Mouse (Mus musculus): ENCODE measurements around the gene Greb1. TPM values are rescaled to one million over a fixed set of nuclear protein-coding genes. Genes with fewer than 3 reads are reported as not detected.

Greb1 gene
- polyA plus RNA-seq, 1 experiment from 2014 or later = 3.6 TPM

- no peak overlapping the region for H3K4me3 ChIP-seq
- no peak overlapping the region for H3K27ac ChIP-seq
- H3K36me3 ChIP-seq = peaks cover 29% of the 10 kb centered on the region
- no peaks in the 10 kb centered on the region for H3K27me3 ChIP-seq
- no peaks in the 10 kb centered on the region for H3K9me3 ChIP-seq
- no peak; the same call in 1 of the 2 replicates for ATAC-seq (ENCODE audit: borderline replicate concordance, extremely low read depth, low FRiP score, low TSS enrichment)
- H3K4me2 ChIP-seq = no peak overlapping the region
- no peak overlapping the region for H3K9ac ChIP-seq
- H3K4me1 ChIP-seq = no peaks in the 10 kb centered on the region
- 44% methylated on average over 6 of the region's 6 CpGs for WGBS
Measured at GRCm38 (mm10) chr12:16828505-16828904, 27.8 kb upstream of the Greb1 start.

GRCm38 (mm10) chr12:16823701-16824100 lies 23.0 kb upstream of the Greb1 start:
- H3K27ac ChIP-seq = no peak overlapping the region
- no peak overlapping the region for H3K4me3 ChIP-seq
- H3K27me3 ChIP-seq = no peaks in the 10 kb centered on the region
- H3K4me2 ChIP-seq = no peak overlapping the region
- peaks cover 75% of the 10 kb centered on the region for H3K36me3 ChIP-seq
- no peak overlapping the region for H3K9ac ChIP-seq
- H3K4me1 ChIP-seq = no peaks in the 10 kb centered on the region
- 73% methylated on average over 1 of the region's 1 CpGs for WGBS
- H3K9me3 ChIP-seq = no peaks in the 10 kb centered on the region
- ATAC-seq (ENCODE audit: borderline replicate concordance, extremely low read depth, low FRiP score, low TSS enrichment) = no peak

DNA sequence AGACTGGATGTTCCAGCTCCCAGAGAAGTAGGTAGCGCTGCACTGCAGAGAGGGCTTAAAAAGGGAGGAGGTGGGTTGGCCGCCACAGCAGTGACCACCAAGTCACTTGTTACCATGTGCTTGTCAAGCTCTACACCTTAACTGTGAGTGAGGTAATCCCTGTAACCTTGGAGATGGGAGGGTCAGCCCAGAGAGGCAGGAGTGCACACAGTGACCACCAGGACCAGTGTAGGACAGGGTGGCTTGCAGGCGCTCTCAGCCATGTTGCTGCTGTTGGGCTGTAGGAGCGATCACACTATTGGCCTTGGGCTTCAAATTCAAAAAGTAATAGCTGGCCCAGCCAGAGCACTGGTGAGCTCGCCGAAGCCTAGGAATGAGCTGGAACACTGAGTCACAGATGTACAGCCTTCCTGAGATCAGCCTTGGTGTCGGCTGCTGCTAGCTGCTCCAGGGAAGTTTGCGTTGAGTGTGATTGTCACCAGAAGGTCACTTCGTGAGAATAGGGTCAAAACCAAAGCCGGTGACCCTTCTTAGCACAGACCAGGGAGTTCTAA lies 21.6 kb upstream of the Greb1 start:
- Histone ChIP-seq H3K4me1 (no peaks in the 10 kb centered on the region), H3K27me3 (no peaks in the 10 kb centered on the region), H3K9me3 (no peaks in the 10 kb centered on the region), H3K9ac (no peak overlapping the region), H3K27ac (no peak overlapping the region), H3K4me3 (no peak overlapping the region), H3K4me2 (no peak overlapping the region), H3K36me3 (peaks cover 83% of the 10 kb centered on the region)
- WGBS = 92% methylated on average over 10 of the region's 10 CpGs
- ATAC-seq (ENCODE audit: borderline replicate concordance, extremely low read depth, low FRiP score, low TSS enrichment) = no peak

DNA sequence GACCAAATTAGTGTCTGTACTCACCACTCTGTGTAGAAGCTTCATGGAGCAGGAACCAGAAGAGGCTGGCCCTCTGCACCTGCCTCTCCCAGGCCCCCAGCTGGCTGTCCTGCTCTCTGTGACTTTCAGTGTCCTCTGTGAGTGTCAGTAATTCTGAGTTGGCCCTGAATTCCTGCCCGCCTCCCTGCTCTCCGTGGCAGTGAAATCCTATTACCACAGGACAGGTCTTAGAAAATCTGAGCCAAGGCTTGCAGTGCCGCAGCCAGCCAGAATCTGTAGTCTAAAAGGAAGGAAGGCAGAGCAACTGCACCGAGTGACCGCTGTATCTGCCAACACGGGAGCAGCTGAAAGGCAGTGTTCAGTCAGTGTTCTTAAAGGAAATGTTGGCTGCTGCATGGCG lies 20.1 kb upstream of the Greb1 start:
- no peak overlapping the region for H3K27ac ChIP-seq
- no peak overlapping the region for H3K9ac ChIP-seq
- H3K4me3 ChIP-seq = no peak overlapping the region
- H3K4me2 ChIP-seq = no peak overlapping the region
- WGBS = 80% methylated on average over 7 of the region's 7 CpGs
- peaks cover 87% of the 10 kb centered on the region for H3K36me3 ChIP-seq
- no peaks in the 10 kb centered on the region for H3K27me3 ChIP-seq
- no peaks in the 10 kb centered on the region for H3K9me3 ChIP-seq
- H3K4me1 ChIP-seq = no peaks in the 10 kb centered on the region
- no peak for ATAC-seq (ENCODE audit: borderline replicate concordance, extremely low read depth, low FRiP score, low TSS enrichment)

GRCm38 (mm10) chr12:16818513-16818912 lies 17.8 kb upstream of the Greb1 start:
- H3K4me2 ChIP-seq = no peak overlapping the region
- H3K9ac ChIP-seq = no peak overlapping the region
- H3K36me3 ChIP-seq = peaks cover 73% of the 10 kb centered on the region
- ATAC-seq (ENCODE audit: borderline replicate concordance, extremely low read depth, low FRiP score, low TSS enrichment) = no peak
- no peak overlapping the region for H3K27ac ChIP-seq
- H3K27me3 ChIP-seq = no peaks in the 10 kb centered on the region
- H3K4me3 ChIP-seq = no peak overlapping the region
- H3K4me1 ChIP-seq = no peaks in the 10 kb centered on the region
- WGBS = 44% methylated on average over 11 of the region's 11 CpGs
- H3K9me3 ChIP-seq = no peaks in the 10 kb centered on the region

GRCm38 (mm10) chr12:16817147-16817546 lies 16.5 kb upstream of the Greb1 start:
- H3K27me3 ChIP-seq = no peaks in the 10 kb centered on the region
- H3K27ac ChIP-seq = no peak overlapping the region
- no peak overlapping the region for H3K4me3 ChIP-seq
- 86% methylated on average over 4 of the region's 4 CpGs for WGBS
- no peak overlapping the region for H3K4me2 ChIP-seq
- peaks cover 62% of the 10 kb centered on the region for H3K36me3 ChIP-seq
- ATAC-seq (ENCODE audit: borderline replicate concordance, extremely low read depth, low FRiP score, low TSS enrichment) = no peak
- no peak overlapping the region for H3K9ac ChIP-seq
- no peaks in the 10 kb centered on the region for H3K9me3 ChIP-seq
- H3K4me1 ChIP-seq = peaks cover 9% of the 10 kb centered on the region

GRCm38 (mm10) chr12:16811477-16811876 lies 10.8 kb upstream of the Greb1 start:
- Histone ChIP-seq H3K27me3 (peaks cover 23% of the 10 kb centered on the region; the same call in 1 of the 2 replicates), H3K36me3 (peaks cover 9% of the 10 kb centered on the region; the same call in 1 of the 2 replicates), H3K9me3 (no peaks in the 10 kb centered on the region), H3K9ac (peak overlapping the region; percentile 81), H3K27ac (peak overlapping the region; percentile 56; the same call in 1 of the 2 replicates), H3K4me1 (peaks cover 18% of the 10 kb centered on the region), H3K4me2 (peak overlapping the region; percentile 89), H3K4me3 (peak overlapping the region; percentile 83)
- 2% methylated on average over 15 of the region's 15 CpGs for WGBS
- ATAC-seq (ENCODE audit: borderline replicate concordance, extremely low read depth, low FRiP score, low TSS enrichment) = peak; percentile 16; the same call in 1 of the 2 replicates

DNA sequence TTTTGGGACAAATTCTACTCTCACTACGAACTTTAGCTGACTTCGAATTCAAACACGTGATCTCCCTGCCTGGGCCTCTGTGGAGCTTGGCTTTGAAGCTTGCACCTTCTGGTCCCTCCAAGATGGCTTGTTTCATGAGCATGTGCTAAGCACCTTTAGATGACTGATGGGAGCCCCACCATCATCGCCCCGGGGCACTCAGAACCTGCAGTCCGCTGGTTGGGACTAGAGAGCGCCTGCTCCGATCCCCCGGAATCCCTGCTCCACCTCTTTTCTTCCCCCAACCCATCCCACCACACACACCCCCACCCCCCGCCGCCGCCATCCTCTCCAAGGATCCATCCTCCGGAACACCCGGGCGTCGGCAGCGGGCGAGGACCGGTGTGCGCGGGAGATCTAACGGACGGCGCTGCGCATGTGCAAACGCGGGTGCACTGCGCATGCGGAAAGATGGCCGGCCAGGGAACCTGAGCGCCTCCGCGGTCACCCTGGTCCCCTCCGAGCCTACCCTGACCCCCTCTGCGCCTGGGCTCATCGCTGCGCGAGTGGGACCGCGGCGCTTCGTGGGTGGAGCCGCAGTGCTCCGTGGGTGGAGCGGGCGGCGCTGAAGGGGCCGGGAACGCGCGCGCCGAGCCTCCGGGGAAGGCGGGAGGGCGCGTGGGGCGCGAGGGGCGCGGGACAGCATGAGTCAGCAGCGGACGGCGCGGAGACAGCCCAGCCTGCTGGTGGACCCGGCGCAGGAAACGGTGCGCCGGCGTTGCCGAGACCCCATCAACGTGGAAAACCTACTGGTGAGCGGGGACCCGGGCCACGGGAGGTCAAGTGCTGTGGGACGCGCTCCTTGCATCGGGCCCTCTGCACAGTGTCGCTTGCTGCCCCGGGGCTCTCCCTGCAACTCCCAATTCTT lies 10.1 kb upstream of the Greb1 start, which contains the start of gene E2f6:
Gene E2f6, plus strand, starts transcription at position 439 of the 907 bp plus-strand sequence.
- peaks cover 7% of the 10 kb centered on the region; the same call in 1 of the 2 replicates for H3K36me3 ChIP-seq
- peaks cover 30% of the 10 kb centered on the region; the same call in 1 of the 2 replicates for H3K27me3 ChIP-seq
- 5% methylated on average over 81 of the region's 81 CpGs for WGBS
- H3K4me3 ChIP-seq = peak within 1 kb of the TSS; percentile 83
- peak within 1 kb of the TSS; percentile 89 for H3K4me2 ChIP-seq
- H3K4me1 ChIP-seq = peaks cover 18% of the 10 kb centered on the region
- ATAC-seq (ENCODE audit: borderline replicate concordance, extremely low read depth, low FRiP score, low TSS enrichment) = peak; percentile 76
- peak within 1 kb of the TSS; percentile 56; the same call in 1 of the 2 replicates for H3K27ac ChIP-seq
- no peaks in the 10 kb centered on the region for H3K9me3 ChIP-seq
- peak within 1 kb of the TSS; percentile 81 for H3K9ac ChIP-seq

GRCm38 (mm10) chr12:16808045-16808444 lies 7.4 kb upstream of the Greb1 start:
- Histone ChIP-seq H3K4me2 (no peak overlapping the region), H3K27me3 (peaks cover 32% of the 10 kb centered on the region; the same call in 1 of the 2 replicates), H3K9me3 (no peaks in the 10 kb centered on the region), H3K4me1 (peaks cover 18% of the 10 kb centered on the region), H3K27ac (no peak overlapping the region), H3K4me3 (no peak overlapping the region), H3K36me3 (no peaks in the 10 kb centered on the region), H3K9ac (no peak overlapping the region)
- peak; percentile 41; the same call in 1 of the 2 replicates for ATAC-seq (ENCODE audit: borderline replicate concordance, extremely low read depth, low FRiP score, low TSS enrichment)
- WGBS = 27% methylated on average over 3 of the region's 3 CpGs

- H3K36me3 ChIP-seq = no peaks in the 10 kb centered on the region
- no peaks in the 10 kb centered on the region for H3K9me3 ChIP-seq
- peaks cover 32% of the 10 kb centered on the region; the same call in 1 of the 2 replicates for H3K27me3 ChIP-seq
- H3K9ac ChIP-seq = no peak overlapping the region
- peaks cover 4% of the 10 kb centered on the region for H3K4me1 ChIP-seq
- H3K27ac ChIP-seq = no peak overlapping the region
- ATAC-seq (ENCODE audit: borderline replicate concordance, extremely low read depth, low FRiP score, low TSS enrichment) = peak; percentile 46; the same call in 1 of the 2 replicates
- no peak overlapping the region for H3K4me2 ChIP-seq
- no peak overlapping the region for H3K4me3 ChIP-seq
- 6% methylated on average over 5 of the region's 5 CpGs for WGBS
Measured at GRCm38 (mm10) chr12:16805511-16805910, 4.8 kb upstream of the Greb1 start.

GRCm38 (mm10) chr12:16803956-16804430 lies 3.3 kb upstream of the Greb1 start:
- 69% methylated on average over 5 of the region's 5 CpGs for WGBS
- peaks cover 28% of the 10 kb centered on the region for H3K27me3 ChIP-seq
- no peaks in the 10 kb centered on the region for H3K36me3 ChIP-seq
- H3K9ac ChIP-seq = no peak overlapping the region
- no peak overlapping the region for H3K4me2 ChIP-seq
- H3K4me1 ChIP-seq = peaks cover 7% of the 10 kb centered on the region
- H3K27ac ChIP-seq = no peak overlapping the region
- no peak overlapping the region for H3K4me3 ChIP-seq
- H3K9me3 ChIP-seq = no peaks in the 10 kb centered on the region
- no peak for ATAC-seq (ENCODE audit: borderline replicate concordance, extremely low read depth, low FRiP score, low TSS enrichment)

Data from lung, embryonic 15.5 days (tissue).